In genomic region chr6:97616658-97617265, GRCm38 (mm10) we compare ENCODE assay signal across 9 mouse cellular contexts. TPM values are rescaled to one million over a fixed set of nuclear protein-coding genes. Genes with fewer than 3 reads are reported as not detected.
DNase-seq lines count a peak whose midpoint lies in the region; ATAC-seq and TF ChIP-seq lines count a peak whose summit lies in the region.
"Had no signal": no experiment of that assay in that cellular context is flagged by ENCODE, and none has a peak within 500 bp of the region (broad histone marks: within the 10 kb centered on the region; RNA-seq: fewer than 3 reads in every experiment).

No protein-coding gene starts in this region.

- no peaks in the 10 kb centered on the region for H3K79me2 ChIP-seq in heart, adult 2 months (replicated peaks; ENCODE audit: control insufficient read depth, insufficient read depth, low read length)

- TF ChIP-seq POLR2A in heart, adult 2 months (IDR thresholded peaks at IDR 0.05; ENCODE audit: insufficient read depth, low read depth, low read length), result no peak

- no peak for TF ChIP-seq EP300 in heart, adult 2 months (IDR thresholded peaks at IDR 0.05; ENCODE audit: insufficient read depth, low read depth, low read length)

- peaks cover 50% of the 10 kb centered on the region for H3K27me3 ChIP-seq in megakaryocyte, embryonic 14.5 days (replicated peaks)
- no peaks in the 10 kb centered on the region for H3K27me3 ChIP-seq in heart, adult 2 months (ENCODE audit: control insufficient read depth, insufficient read depth, low read length)
- H3K27me3 ChIP-seq in intestine, postnatal 0 days (replicated peaks; ENCODE audit: control insufficient read depth, insufficient read depth, low read length), result peaks cover 8% of the 10 kb centered on the region; the same call in 1 of the 2 replicates
- peaks cover 33% of the 10 kb centered on the region for H3K27me3 ChIP-seq in limb, embryonic 12.5 days
- no peaks in the 10 kb centered on the region for H3K27me3 ChIP-seq in midbrain, embryonic 13.5 days

- H3K4me3 ChIP-seq in megakaryocyte, embryonic 14.5 days (replicated peaks), result peak overlapping the region; percentile 89
- H3K4me3 ChIP-seq in heart, adult 2 months, result peak overlapping the region; percentile 65
- H3K4me3 ChIP-seq in intestine, postnatal 0 days (ENCODE audit: low read depth, low read length), result peak overlapping the region; percentile 52
- peak overlapping the region; percentile 71 for H3K4me3 ChIP-seq in limb, embryonic 12.5 days (replicated peaks)
- peak overlapping the region; percentile 64 for H3K4me3 ChIP-seq in midbrain, embryonic 13.5 days (replicated peaks)

- peaks cover 20% of the 10 kb centered on the region for H3K4me1 ChIP-seq in megakaryocyte, embryonic 14.5 days
- no peaks in the 10 kb centered on the region; the same call in 1 of the 2 replicates for H3K4me1 ChIP-seq in heart, adult 2 months (ENCODE audit: control insufficient read depth, insufficient read depth, low read length)
- H3K4me1 ChIP-seq in intestine, postnatal 0 days (replicated peaks; ENCODE audit: control insufficient read depth, insufficient read depth, low read length), result no peaks in the 10 kb centered on the region; the same call in 1 of the 2 replicates
- peaks cover 14% of the 10 kb centered on the region for H3K4me1 ChIP-seq in limb, embryonic 12.5 days (replicated peaks)
- H3K4me1 ChIP-seq in midbrain, embryonic 13.5 days (replicated peaks), result peaks cover 35% of the 10 kb centered on the region

- no peak for ATAC-seq in megakaryocyte, adult 5-6 weeks (ENCODE audit: poor library complexity, severe bottlenecking)
- ATAC-seq in intestine, postnatal 0 days, result 0 out of 2 replicates have a peak, but pooled peaks have one; percentile 28
- peak; percentile 79 for ATAC-seq in limb, embryonic 12.5 days (ENCODE audit: insufficient number of reproducible peaks, insufficient read depth, low FRiP score, low TSS enrichment, low read depth)
- ATAC-seq in midbrain, embryonic 13.5 days, result peak; percentile 73

- peak; percentile 76 for DNase-seq in embryo, embryonic 9.5 days (ENCODE audit: extremely low spot score)
- DNase-seq in heart, adult 2 months, result peak; percentile 53 to 56
- peak; percentile 35 for DNase-seq in urinary bladder, postnatal 25 days (ENCODE audit: low spot score)

- H3K9me3 ChIP-seq in megakaryocyte, embryonic 14.5 days, result no peaks in the 10 kb centered on the region
- no peaks in the 10 kb centered on the region for H3K9me3 ChIP-seq in intestine, postnatal 0 days (ENCODE audit: control insufficient read depth)
- H3K9me3 ChIP-seq in limb, embryonic 12.5 days, result no peaks in the 10 kb centered on the region
- H3K9me3 ChIP-seq in midbrain, embryonic 13.5 days, result no peaks in the 10 kb centered on the region

- peak overlapping the region; percentile 23 for H3K9ac ChIP-seq in heart, adult 2 months (ENCODE audit: low read depth, low read length)
- H3K9ac ChIP-seq in intestine, postnatal 0 days (ENCODE audit: low read depth, low read length), result peak overlapping the region; percentile 37; the same call in 1 of the 2 replicates
- peak overlapping the region; percentile 67 for H3K9ac ChIP-seq in limb, embryonic 12.5 days (replicated peaks)
- H3K9ac ChIP-seq in midbrain, embryonic 13.5 days (replicated peaks), result peak overlapping the region; percentile 69

- peak overlapping the region; percentile 49 for H3K27ac ChIP-seq in heart, adult 2 months
- H3K27ac ChIP-seq in intestine, postnatal 0 days (ENCODE audit: low read depth, low read length), result no peak overlapping the region
- H3K27ac ChIP-seq in limb, embryonic 12.5 days, result peak overlapping the region; percentile 59; the same call in 1 of the 2 replicates
- H3K27ac ChIP-seq in midbrain, embryonic 13.5 days, result peak overlapping the region; percentile 93

- intact Hi-C loops in heart, adult 2 months (cut with DNase I), result loop anchor here (5.0 kb wide), 2 partner anchors 89 to 121 kb away; no protein-coding TSS in a partner anchor

- no peak for TF ChIP-seq CTCF in heart, adult 2 months (IDR thresholded peaks at IDR 0.05)
- no peak for TF ChIP-seq CTCF in intestine, postnatal 0 days (IDR thresholded peaks at IDR 0.05; ENCODE audit: low read depth)

- peak overlapping the region; percentile 86 for H3K4me2 ChIP-seq in intestine, postnatal 0 days (replicated peaks; ENCODE audit: low read depth)
- peak overlapping the region; percentile 79 for H3K4me2 ChIP-seq in limb, embryonic 12.5 days
- H3K4me2 ChIP-seq in midbrain, embryonic 13.5 days (replicated peaks), result peak overlapping the region; percentile 85

- no peaks in the 10 kb centered on the region for H3K36me3 ChIP-seq in megakaryocyte, embryonic 14.5 days (replicated peaks; ENCODE audit: low read length)
- H3K36me3 ChIP-seq in heart, adult 2 months (ENCODE audit: control insufficient read depth, insufficient read depth, low read length), result no peaks in the 10 kb centered on the region
- no peaks in the 10 kb centered on the region for H3K36me3 ChIP-seq in intestine, postnatal 0 days (ENCODE audit: control insufficient read depth, insufficient read depth)
- no peaks in the 10 kb centered on the region for H3K36me3 ChIP-seq in limb, embryonic 12.5 days
- no peaks in the 10 kb centered on the region for H3K36me3 ChIP-seq in midbrain, embryonic 13.5 days

- under 1% methylated on average over 40 of the region's 40 CpGs for WGBS in heart, adult 2 months
- WGBS in intestine, postnatal 0 days, result 0% methylated on average over 39 of the region's 40 CpGs
- WGBS in limb, embryonic 12.5 days, result under 1% methylated on average over 40 of the region's 40 CpGs
- WGBS in midbrain, embryonic 13.5 days, result under 1% methylated on average over 40 of the region's 40 CpGs

RNA-seq across cellular contexts. Expression of gene Frmd4b, which starts 0.6 kb away (rescaled TPM):
- polyA plus RNA-seq in megakaryocyte, embryonic 14.5 days (2012; ENCODE audit: insufficient read depth, low replicate concordance), result 9.2 and 9.3 TPM in 2 replicates
- 9.8 and 10.1 TPM in 2 replicates for total RNA-seq in megakaryocyte, adult 5-6 weeks (2015)
- 28.3 and 42.1 TPM in 2 replicates for total RNA-seq in megakaryocyte, adult 5-6 weeks (2017)
- 10 to 100 TPM; 11.9 to 18.1 TPM for total RNA-seq in heart, adult 2 months (2021)
- 7.3 and 11.0 TPM in 2 replicates for polyA plus RNA-seq in heart, adult 2 months (2012; rRNA removed)
- polyA plus RNA-seq in intestine, postnatal 0 days (2015; fragmentation: Nextera tagmentation; extraction: Ambion mirVana), result 5.1 and 5.7 TPM in 2 replicates
- 12.9 and 13.0 TPM in 2 replicates for polyA plus RNA-seq in limb, embryonic 12.5 days (2016; fragmentation: Nextera tagmentation; extraction: Ambion mirVana)
- 25.0 and 27.1 TPM in 2 replicates for polyA plus RNA-seq in midbrain, embryonic 13.5 days (2015; fragmentation: Nextera tagmentation; extraction: Ambion mirVana)
- polyA plus RNA-seq: C2C12 had no signal
